In the genomic region with DNA sequence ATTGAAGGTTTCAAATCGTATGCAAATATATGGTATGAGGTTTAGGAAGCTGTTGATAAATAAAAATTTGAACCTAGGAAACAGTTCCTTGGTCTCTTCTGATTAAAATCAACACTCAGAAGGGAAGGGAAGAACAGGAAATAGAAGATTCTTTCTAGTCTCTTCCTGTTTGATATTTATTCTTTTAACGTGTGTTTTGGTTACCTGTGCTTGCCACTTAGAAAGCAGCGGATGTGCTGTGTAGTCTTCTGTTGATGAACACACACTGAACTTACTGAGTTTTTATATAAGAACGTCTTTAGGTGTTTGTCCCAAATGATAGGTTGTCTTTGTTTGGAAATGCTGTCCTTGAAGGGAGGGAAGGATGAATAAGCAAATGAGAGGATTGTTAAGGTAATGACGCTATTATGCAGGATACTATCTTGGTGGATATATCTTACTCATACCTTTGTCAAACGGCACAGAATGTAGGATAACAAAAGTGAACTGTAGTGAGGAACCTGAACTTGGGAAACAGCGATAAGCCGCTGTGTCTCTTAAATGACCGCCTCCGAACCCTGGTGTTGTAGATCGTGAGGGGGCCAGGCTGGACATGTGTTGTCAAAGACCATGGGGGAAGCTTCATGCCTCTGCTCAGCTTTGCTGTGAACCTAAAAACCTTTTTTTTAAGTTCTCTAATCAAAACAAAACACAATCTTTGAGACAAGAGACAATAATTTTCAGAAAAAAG, we compare ENCODE assay signal across 8 mouse cellular contexts. TPM values are rescaled to one million over a fixed set of nuclear protein-coding genes. Genes with fewer than 3 reads are reported as not detected.
A peak's percentile ranks its signal among the peaks of the same experiment; 100 is the strongest.
DNase-seq lines count a peak whose midpoint lies in the region; ATAC-seq lines count a peak whose summit lies in the region.

No protein-coding gene starts in this region.

- no peak overlapping the region for H3K27ac ChIP-seq in kidney, embryonic 14.5 days (ENCODE audit: low read depth, low read length)
- no peak overlapping the region for H3K27ac ChIP-seq in hindbrain, embryonic 12.5 days
- H3K27ac ChIP-seq in midbrain, embryonic 15.5 days, result no peak overlapping the region

- peak overlapping the region; percentile 89 for H3K4me2 ChIP-seq in kidney, embryonic 14.5 days (replicated peaks; ENCODE audit: low read depth, low read length)
- peak overlapping the region; percentile 87 for H3K4me2 ChIP-seq in hindbrain, embryonic 12.5 days (replicated peaks)
- H3K4me2 ChIP-seq in midbrain, embryonic 15.5 days, result peak overlapping the region; percentile 87

- 53% methylated on average over 11 of the region's 11 CpGs for WGBS in kidney, embryonic 14.5 days
- 63% methylated on average over 11 of the region's 11 CpGs for WGBS in hindbrain, embryonic 12.5 days
- 65% methylated on average over 11 of the region's 11 CpGs for WGBS in midbrain, embryonic 15.5 days

- no peaks in the 10 kb centered on the region for H3K36me3 ChIP-seq in kidney, embryonic 14.5 days (ENCODE audit: control insufficient read depth, insufficient read depth, low read length)
- no peaks in the 10 kb centered on the region for H3K36me3 ChIP-seq in hindbrain, embryonic 12.5 days
- no peaks in the 10 kb centered on the region for H3K36me3 ChIP-seq in midbrain, embryonic 15.5 days (replicated peaks)

- peaks cover 16% of the 10 kb centered on the region; the same call in 1 of the 2 replicates for H3K4me1 ChIP-seq in kidney, embryonic 14.5 days (ENCODE audit: control insufficient read depth, insufficient read depth, low read length)
- H3K4me1 ChIP-seq in hindbrain, embryonic 12.5 days, result 0 out of 2 replicates have a peak, but pooled peaks cover 3% of the 10 kb centered on the region
- H3K4me1 ChIP-seq in midbrain, embryonic 15.5 days, result peaks cover 9% of the 10 kb centered on the region

- intact Hi-C loops in gastrocnemius, postnatal 14 days (cut with DNase I; ENCODE audit: low total_unique reads), result no loop called here

- H3K27me3 ChIP-seq in kidney, embryonic 14.5 days (ENCODE audit: control insufficient read depth, insufficient read depth, low read length), result no peaks in the 10 kb centered on the region
- H3K27me3 ChIP-seq in hindbrain, embryonic 12.5 days, result peaks cover 13% of the 10 kb centered on the region
- no peaks in the 10 kb centered on the region for H3K27me3 ChIP-seq in midbrain, embryonic 15.5 days (replicated peaks)

- no peaks in the 10 kb centered on the region for H3K9me3 ChIP-seq in kidney, embryonic 14.5 days (ENCODE audit: control insufficient read depth, low read length)
- H3K9me3 ChIP-seq in hindbrain, embryonic 12.5 days (replicated peaks), result no peaks in the 10 kb centered on the region
- no peaks in the 10 kb centered on the region for H3K9me3 ChIP-seq in midbrain, embryonic 15.5 days

- no peak for ATAC-seq in kidney, embryonic 14.5 days (ENCODE audit: low FRiP score, low TSS enrichment)
- ATAC-seq in hindbrain, embryonic 12.5 days (ENCODE audit: low FRiP score), result no peak
- ATAC-seq in midbrain, embryonic 15.5 days (replicated peaks), result no peak
- no peak for ATAC-seq in erythroid progenitor cell, adult 5-6 weeks (replicated peaks; ENCODE audit: low FRiP score, poor library complexity, severe bottlenecking)

- no peak for DNase-seq in kidney, adult 8-10 months
- DNase-seq in T-cell, adult 2 months (ENCODE audit: low spot score), result peak; percentile 68
- no peak for DNase-seq in gastrocnemius, postnatal 14 days
- no peak for DNase-seq in spleen, postnatal 36 days (ENCODE audit: low spot score in 2 of 2)

- H3K4me3 ChIP-seq in kidney, embryonic 14.5 days (ENCODE audit: low read length), result peak overlapping the region; percentile 83
- peak overlapping the region; percentile 77 for H3K4me3 ChIP-seq in hindbrain, embryonic 12.5 days
- peak overlapping the region; percentile 74 for H3K4me3 ChIP-seq in midbrain, embryonic 15.5 days

- peak overlapping the region; percentile 92; the same call in 1 of the 2 replicates for H3K9ac ChIP-seq in kidney, embryonic 14.5 days (ENCODE audit: low read depth, low read length)
- H3K9ac ChIP-seq in hindbrain, embryonic 12.5 days, result no peak overlapping the region
- H3K9ac ChIP-seq in midbrain, embryonic 15.5 days, result no peak overlapping the region

RNA-seq across cellular contexts. Expression of a gene that starts 1.4 kb away (rescaled TPM):
- 91.3 and 92.2 TPM in 2 replicates for polyA plus RNA-seq in kidney, embryonic 14.5 days (2014; fragmentation: Nextera tagmentation; extraction: Ambion mirVana)
- polyA plus RNA-seq in hindbrain, embryonic 12.5 days (2016; fragmentation: Nextera tagmentation; extraction: Ambion mirVana), result 58.5 and 64.2 TPM in 2 replicates
- polyA plus RNA-seq in midbrain, embryonic 15.5 days (2015; fragmentation: Nextera tagmentation; extraction: Ambion mirVana), result 29.9 and 32.0 TPM in 2 replicates
- total RNA-seq in erythroid progenitor cell, adult 5-6 weeks (2015; ENCODE audit: low replicate concordance), result 3.8 and 22.0 TPM in 2 replicates
- total RNA-seq in erythroid progenitor cell, adult 5-6 weeks (2017; ENCODE audit: low replicate concordance), result 4.5 and 5.3 TPM in 2 replicates
- 1 to 10 TPM; 2.7 to 2.8 TPM for total RNA-seq in gastrocnemius, postnatal 14 days (2021)
